Mouse (Mus musculus): ENCODE data around the gene Zbtb45. TPM values are rescaled to one million over a fixed set of nuclear protein-coding genes. Genes with fewer than 3 reads are reported as not detected.

Zbtb45 gene
- polyA plus RNA-seq, 1 experiment from 2014 or later = 11.2 TPM

- no peak overlapping the region for H3K27ac ChIP-seq (ENCODE audit: low read depth, low read length)
- no peaks in the 10 kb centered on the region for H3K4me1 ChIP-seq (replicated peaks; ENCODE audit: control insufficient read depth, insufficient read depth, low read length)
- no peak overlapping the region for H3K4me3 ChIP-seq (ENCODE audit: low read depth, low read length)
- no peak overlapping the region for H3K9ac ChIP-seq (ENCODE audit: low read depth, low read length)
- no peaks in the 10 kb centered on the region for H3K9me3 ChIP-seq (ENCODE audit: control insufficient read depth)
- no peaks in the 10 kb centered on the region for H3K27me3 ChIP-seq (replicated peaks; ENCODE audit: control insufficient read depth, insufficient read depth, low read length)
- 68% methylated on average over 57 of the region's 57 CpGs for WGBS
- H3K4me2 ChIP-seq (replicated peaks; ENCODE audit: low read depth) = no peak overlapping the region
- peaks cover 27% of the 10 kb centered on the region for H3K36me3 ChIP-seq (ENCODE audit: control insufficient read depth, insufficient read depth)
- no peak for TF ChIP-seq CTCF (IDR thresholded peaks at IDR 0.05; ENCODE audit: low read depth)
- no peak for ATAC-seq
Observed at GRCm38 (mm10) chr7:13007341-13008092, 2.3 kb downstream of the Zbtb45 start.

- Histone ChIP-seq H3K27me3 (replicated peaks; ENCODE audit: control insufficient read depth, insufficient read depth, low read length) (no peaks in the 10 kb centered on the region), H3K4me2 (replicated peaks; ENCODE audit: low read depth) (no peak overlapping the region), H3K4me1 (replicated peaks; ENCODE audit: control insufficient read depth, insufficient read depth, low read length) (no peaks in the 10 kb centered on the region), H3K9me3 (ENCODE audit: control insufficient read depth) (no peaks in the 10 kb centered on the region), H3K36me3 (ENCODE audit: control insufficient read depth, insufficient read depth) (peaks cover 27% of the 10 kb centered on the region), H3K27ac (ENCODE audit: low read depth, low read length) (no peak overlapping the region), H3K4me3 (ENCODE audit: low read depth, low read length) (no peak overlapping the region), H3K9ac (ENCODE audit: low read depth, low read length) (no peak overlapping the region)
- WGBS = 90% methylated on average over 10 of the region's 10 CpGs
- no peak for TF ChIP-seq CTCF (IDR thresholded peaks at IDR 0.05; ENCODE audit: low read depth)
- no peak for ATAC-seq
Observed at GRCm38 (mm10) chr7:13006531-13006930, 3.3 kb downstream of the Zbtb45 start.

GRCm38 (mm10) chr7:13006011-13006410 lies 3.8 kb downstream of the Zbtb45 start:
- H3K36me3 ChIP-seq (ENCODE audit: control insufficient read depth, insufficient read depth) = peaks cover 27% of the 10 kb centered on the region
- no peaks in the 10 kb centered on the region for H3K9me3 ChIP-seq (ENCODE audit: control insufficient read depth)
- no peaks in the 10 kb centered on the region for H3K27me3 ChIP-seq (replicated peaks; ENCODE audit: control insufficient read depth, insufficient read depth, low read length)
- ATAC-seq = no peak
- H3K4me2 ChIP-seq (replicated peaks; ENCODE audit: low read depth) = no peak overlapping the region
- H3K4me1 ChIP-seq (replicated peaks; ENCODE audit: control insufficient read depth, insufficient read depth, low read length) = no peaks in the 10 kb centered on the region
- WGBS = 88% methylated on average over 17 of the region's 17 CpGs
- no peak for TF ChIP-seq CTCF (IDR thresholded peaks at IDR 0.05; ENCODE audit: low read depth)
- no peak overlapping the region for H3K4me3 ChIP-seq (ENCODE audit: low read depth, low read length)
- no peak overlapping the region for H3K27ac ChIP-seq (ENCODE audit: low read depth, low read length)
- no peak overlapping the region for H3K9ac ChIP-seq (ENCODE audit: low read depth, low read length)

GRCm38 (mm10) chr7:13003380-13003779 lies 6.5 kb downstream of the Zbtb45 start:
- Histone ChIP-seq H3K9ac (ENCODE audit: low read depth, low read length) (no peak overlapping the region), H3K4me2 (replicated peaks; ENCODE audit: low read depth) (no peak overlapping the region), H3K9me3 (ENCODE audit: control insufficient read depth) (no peaks in the 10 kb centered on the region), H3K27ac (ENCODE audit: low read depth, low read length) (no peak overlapping the region), H3K36me3 (ENCODE audit: control insufficient read depth, insufficient read depth) (peaks cover 27% of the 10 kb centered on the region), H3K4me1 (replicated peaks; ENCODE audit: control insufficient read depth, insufficient read depth, low read length) (no peaks in the 10 kb centered on the region), H3K4me3 (ENCODE audit: low read depth, low read length) (no peak overlapping the region), H3K27me3 (replicated peaks; ENCODE audit: control insufficient read depth, insufficient read depth, low read length) (no peaks in the 10 kb centered on the region)
- TF ChIP-seq CTCF (IDR thresholded peaks at IDR 0.05; ENCODE audit: low read depth) = no peak; the same call in 1 of the 2 replicates
- 78% methylated on average over 5 of the region's 5 CpGs for WGBS
- ATAC-seq = no peak

- Histone ChIP-seq H3K27me3 (replicated peaks; ENCODE audit: control insufficient read depth, insufficient read depth, low read length) (no peaks in the 10 kb centered on the region), H3K27ac (ENCODE audit: low read depth, low read length) (no peak overlapping the region), H3K4me3 (ENCODE audit: low read depth, low read length) (no peak overlapping the region), H3K9me3 (ENCODE audit: control insufficient read depth) (no peaks in the 10 kb centered on the region), H3K36me3 (ENCODE audit: control insufficient read depth, insufficient read depth) (peaks cover 12% of the 10 kb centered on the region), H3K4me1 (replicated peaks; ENCODE audit: control insufficient read depth, insufficient read depth, low read length) (no peaks in the 10 kb centered on the region), H3K4me2 (replicated peaks; ENCODE audit: low read depth) (no peak overlapping the region), H3K9ac (ENCODE audit: low read depth, low read length) (no peak overlapping the region)
- no peak for ATAC-seq
- no peak for TF ChIP-seq CTCF (IDR thresholded peaks at IDR 0.05; ENCODE audit: low read depth)
- 36% methylated on average over 1 of the region's 1 CpGs for WGBS
Observed at GRCm38 (mm10) chr7:13001584-13001983, 8.2 kb downstream of the Zbtb45 start.

GRCm38 (mm10) chr7:12998851-12999250 lies 11.0 kb downstream of the Zbtb45 start, which contains the start of gene Trim28:
Gene Trim28 (plus strand): TSS chr7:12999114.
- ATAC-seq = no peak
- 91% methylated on average over 3 of the region's 3 CpGs for WGBS
- no peak within 1 kb of the TSS for H3K4me3 ChIP-seq (ENCODE audit: low read depth, low read length)
- no peaks in the 10 kb centered on the region for H3K4me1 ChIP-seq (replicated peaks; ENCODE audit: control insufficient read depth, insufficient read depth, low read length)
- no peaks in the 10 kb centered on the region for H3K9me3 ChIP-seq (ENCODE audit: control insufficient read depth)
- H3K9ac ChIP-seq (ENCODE audit: low read depth, low read length) = no peak within 1 kb of the TSS
- no peaks in the 10 kb centered on the region for H3K27me3 ChIP-seq (replicated peaks; ENCODE audit: control insufficient read depth, insufficient read depth, low read length)
- H3K4me2 ChIP-seq (replicated peaks; ENCODE audit: low read depth) = no peak within 1 kb of the TSS
- no peak within 1 kb of the TSS for H3K27ac ChIP-seq (ENCODE audit: low read depth, low read length)
- TF ChIP-seq CTCF (IDR thresholded peaks at IDR 0.05; ENCODE audit: low read depth) = no peak
- H3K36me3 ChIP-seq (ENCODE audit: control insufficient read depth, insufficient read depth) = no peaks in the 10 kb centered on the region

Measured in intestine, postnatal 0 days (tissue).